Mouse (Mus musculus) left cerebral cortex, postnatal 36 days (tissue): Measurements from ENCODE around the gene Tmtc1. TPM values are rescaled to one million over a fixed set of nuclear protein-coding genes. Genes with fewer than 3 reads are reported as not detected.
A peak's percentile ranks its signal among the peaks of the same experiment; 100 is the strongest.

Experiments used
- DNase-seq, 2 experiments: peaks; one replicate each; pipeline ENCODE4 v3.0.0; 2021 to 2022; ENCODE audit warnings: low spot score in 2 of 2, mixed read lengths in 1 of 2
- intact Hi-C: fragments of 180-260 bp; cut with DNase I; formaldehyde crosslinking; loops from one replicate; pipeline ENCODE4 v1.15.1; 2025
- total RNA-seq, 2 experiments: library from RNA; stranded (reverse); gene quantifications; 2 replicates each; pipeline ENCODE4 v1.2.3; 2021

Gene Tmtc1
- 10 to 100 TPM; 53.3 to 57.4 TPM for total RNA-seq

- DNase-seq: peak; percentile 76 to 82
- intact Hi-C loops: loop anchor here (5.0 to 10.0 kb wide), 3 partner anchors 111 to 298 kb away; no protein-coding TSS in a partner anchor
Measured at GRCm38 (mm10) chr6:148443726-148444701, at the start of gene Tmtc1. Tmtc1 (minus strand) TSS chr6:148444389.

- intact Hi-C loops: no loop called here
- no peak for DNase-seq
Measured at GRCm38 (mm10) chr6:148491849-148492248, 47.7 kb upstream of the Tmtc1 start.

GRCm38 (mm10) chr6:148486756-148487155 is 42.6 kb upstream of the Tmtc1 start:
- intact Hi-C loops: no loop called here
- no peak for DNase-seq

- no peak for DNase-seq
- intact Hi-C loops: no loop called here
Measured at GRCm38 (mm10) chr6:148481894-148482293, 37.7 kb upstream of the Tmtc1 start.

GRCm38 (mm10) chr6:148479671-148480237 is 35.6 kb upstream of the Tmtc1 start:
- DNase-seq: no peak
- intact Hi-C loops: no loop called here

GRCm38 (mm10) chr6:148478350-148478749 is 34.2 kb upstream of the Tmtc1 start:
- intact Hi-C loops: no loop called here

GRCm38 (mm10) chr6:148472289-148472688 is 28.1 kb upstream of the Tmtc1 start:
- intact Hi-C loops: no loop called here
- no peak for DNase-seq

More at GRCm38 (mm10) chr6:148478350-148478749, 34.2 kb upstream of the Tmtc1 start:
- no peak for DNase-seq

- intact Hi-C loops: no loop called here
- DNase-seq: no peak
Measured at GRCm38 (mm10) chr6:148467924-148468389, 23.8 kb upstream of the Tmtc1 start.

GRCm38 (mm10) chr6:148467170-148467921 is 23.2 kb upstream of the Tmtc1 start:
- DNase-seq: no peak
- intact Hi-C loops: no loop called here

- intact Hi-C loops: no loop called here
- no peak for DNase-seq
Measured at GRCm38 (mm10) chr6:148459636-148460035, 15.4 kb upstream of the Tmtc1 start.

- DNase-seq: no peak
- intact Hi-C loops: no loop called here
Measured at GRCm38 (mm10) chr6:148455470-148455869, 11.3 kb upstream of the Tmtc1 start.

- DNase-seq: no peak
- intact Hi-C loops: no loop called here
Measured at GRCm38 (mm10) chr6:148454740-148455139, 10.6 kb upstream of the Tmtc1 start.

GRCm38 (mm10) chr6:148448151-148448550 is 4.0 kb upstream of the Tmtc1 start:
- no peak for DNase-seq
- intact Hi-C loops: loop anchor here (10.0 kb wide), 1 partner anchor 107 kb away; no protein-coding TSS in a partner anchor

- no peak for DNase-seq
- intact Hi-C loops: loop anchor here (10.0 kb wide), 1 partner anchor 109 kb away; no protein-coding TSS in a partner anchor
Measured at GRCm38 (mm10) chr6:148446113-148446512, 1.9 kb upstream of the Tmtc1 start.

- intact Hi-C loops: loop anchor here (5.0 to 10.0 kb wide), 3 partner anchors 110 to 298 kb away; no protein-coding TSS in a partner anchor
- DNase-seq: no peak
Measured at GRCm38 (mm10) chr6:148444796-148445195, 607 bp upstream of the Tmtc1 start.

GRCm38 (mm10) chr6:148443291-148443725 is 881 bp downstream of the Tmtc1 start:
- intact Hi-C loops: loop anchor here (5.0 to 10.0 kb wide), 3 partner anchors 111 to 299 kb away; no protein-coding TSS in a partner anchor
- DNase-seq: peak; percentile 34 to 37

- intact Hi-C loops: loop anchor here (5.0 to 10.0 kb wide), 3 partner anchors 112 to 300 kb away; no protein-coding TSS in a partner anchor
- peak; percentile 50 to 58 for DNase-seq
Measured at GRCm38 (mm10) chr6:148442671-148443290, 1.4 kb downstream of the Tmtc1 start.

GRCm38 (mm10) chr6:148441871-148442270 is 2.3 kb downstream of the Tmtc1 start:
- intact Hi-C loops: loop anchor here (5.0 to 10.0 kb wide), 3 partner anchors 113 to 300 kb away; no protein-coding TSS in a partner anchor
- DNase-seq: no peak

GRCm38 (mm10) chr6:148439101-148439500 is 5.1 kb downstream of the Tmtc1 start:
- intact Hi-C loops: no loop called here
- no peak for DNase-seq
